Comparison of ENCODE assay signal across 9 mouse cellular contexts in the genomic region with DNA sequence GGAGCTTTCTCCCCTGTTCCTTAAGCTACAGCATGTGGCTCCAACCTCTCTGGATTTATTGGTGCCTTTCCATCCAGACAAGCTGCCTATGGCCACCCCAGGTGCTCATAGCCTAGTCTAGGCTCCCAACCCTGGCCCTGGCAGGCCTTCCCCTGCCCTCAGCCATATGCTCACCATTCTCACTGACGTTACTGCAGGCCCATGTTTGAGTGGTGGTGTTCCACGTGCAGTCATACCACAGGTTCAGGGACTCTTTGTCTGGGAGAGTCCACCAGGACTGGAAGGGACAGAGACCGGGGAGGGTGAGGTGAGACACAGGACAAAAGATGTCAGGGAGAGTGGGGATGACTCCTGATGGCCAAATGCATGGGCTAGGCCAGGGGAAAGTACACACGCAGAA. TPM values are rescaled to one million over a fixed set of nuclear protein-coding genes. Genes with fewer than 3 reads are reported as not detected.
A peak's percentile ranks its signal among the peaks of the same experiment; 100 is the strongest.
DNase-seq lines count a peak whose midpoint lies in the region; ATAC-seq and TF ChIP-seq lines count a peak whose summit lies in the region.
"Had no signal": no experiment of that assay in that cellular context is flagged by ENCODE, and none has a peak within 500 bp of the region (broad histone marks: within the 10 kb centered on the region; RNA-seq: fewer than 3 reads in every experiment).

No protein-coding gene starts in this region.

- H3K9me3 ChIP-seq in kidney, embryonic 16.5 days (ENCODE audit: low read length), result no peaks in the 10 kb centered on the region
- H3K9me3 ChIP-seq in heart, embryonic 15.5 days (replicated peaks), result no peaks in the 10 kb centered on the region
- H3K9me3 ChIP-seq in liver, embryonic 15.5 days (replicated peaks), result no peaks in the 10 kb centered on the region

- WGBS in kidney, embryonic 16.5 days, result 65% methylated on average over 4 of the region's 4 CpGs
- WGBS in heart, embryonic 15.5 days, result 64% methylated on average over 4 of the region's 4 CpGs
- WGBS in liver, embryonic 15.5 days (ENCODE audit: insufficient replicate concordance), result 42% methylated on average over 4 of the region's 4 CpGs
- WGBS in cerebellum, adult 2 months, result 48% methylated on average over 4 of the region's 4 CpGs

- H3K4me3 ChIP-seq in kidney, embryonic 16.5 days (ENCODE audit: low read length), result peak overlapping the region; percentile 55
- peak overlapping the region; percentile 82 for H3K4me3 ChIP-seq in bone marrow macrophage, adult 2 months (ENCODE audit: insufficient read depth, low read length)
- H3K4me3 ChIP-seq in heart, embryonic 15.5 days, result peak overlapping the region; percentile 52
- H3K4me3 ChIP-seq in liver, embryonic 15.5 days (replicated peaks), result peak overlapping the region; percentile 58
- H3K4me3 ChIP-seq in cerebellum, adult 2 months (replicated peaks; ENCODE audit: insufficient read depth, low read depth, low read length), result no peak overlapping the region

- H3K4me2 ChIP-seq in kidney, embryonic 16.5 days (replicated peaks; ENCODE audit: low read depth, low read length), result peak overlapping the region; percentile 61
- peak overlapping the region; percentile 60 for H3K4me2 ChIP-seq in heart, embryonic 15.5 days
- peak overlapping the region; percentile 73 for H3K4me2 ChIP-seq in liver, embryonic 15.5 days

- H3K4me1 ChIP-seq in kidney, embryonic 16.5 days (ENCODE audit: insufficient read depth, low read length), result peaks cover 71% of the 10 kb centered on the region
- H3K4me1 ChIP-seq in bone marrow macrophage, adult 2 months (ENCODE audit: control insufficient read depth, insufficient read depth, low read length), result peaks cover 26% of the 10 kb centered on the region
- peaks cover 62% of the 10 kb centered on the region for H3K4me1 ChIP-seq in heart, embryonic 15.5 days (replicated peaks)
- H3K4me1 ChIP-seq in liver, embryonic 15.5 days (replicated peaks), result peaks cover 85% of the 10 kb centered on the region
- H3K4me1 ChIP-seq in cerebellum, adult 2 months (ENCODE audit: control insufficient read depth, insufficient read depth, low read length), result no peaks in the 10 kb centered on the region

- peak overlapping the region; percentile 12; the same call in 1 of the 2 replicates for H3K27ac ChIP-seq in kidney, embryonic 16.5 days (ENCODE audit: low read length)
- peak overlapping the region; percentile 95 for H3K27ac ChIP-seq in bone marrow macrophage, adult 2 months (ENCODE audit: insufficient read depth, low read depth, low read length)
- peak overlapping the region; percentile 93; the same call in 1 of the 2 replicates for H3K27ac ChIP-seq in heart, embryonic 15.5 days
- H3K27ac ChIP-seq in liver, embryonic 15.5 days (replicated peaks), result peak overlapping the region; percentile 87
- H3K27ac ChIP-seq in cerebellum, adult 2 months (ENCODE audit: insufficient read depth, low read length), result no peak overlapping the region

- TF ChIP-seq POLR2A in bone marrow macrophage, adult 2 months (IDR thresholded peaks at IDR 0.05; ENCODE audit: borderline replicate concordance, low read depth, low read length), result no peak
- TF ChIP-seq POLR2A in cerebellum, adult 2 months (IDR thresholded peaks at IDR 0.05; ENCODE audit: borderline replicate concordance, insufficient read depth, low read length), result no peak

- 0 out of 2 replicates have a peak, but pooled peaks cover 2% of the 10 kb centered on the region for H3K36me3 ChIP-seq in kidney, embryonic 16.5 days (ENCODE audit: insufficient read depth, low read length)
- no peaks in the 10 kb centered on the region for H3K36me3 ChIP-seq in heart, embryonic 15.5 days
- H3K36me3 ChIP-seq in liver, embryonic 15.5 days (replicated peaks), result peaks cover 15% of the 10 kb centered on the region; the same call in 1 of the 2 replicates

- H3K27me3 ChIP-seq in kidney, embryonic 16.5 days (ENCODE audit: insufficient read depth, low read length), result no peaks in the 10 kb centered on the region
- no peaks in the 10 kb centered on the region for H3K27me3 ChIP-seq in heart, embryonic 15.5 days
- H3K27me3 ChIP-seq in liver, embryonic 15.5 days, result no peaks in the 10 kb centered on the region
- H3K27me3 ChIP-seq in cerebellum, adult 2 months (ENCODE audit: control insufficient read depth, insufficient read depth, low read length), result no peaks in the 10 kb centered on the region

- no peak for DNase-seq in kidney, postnatal 25 days
- DNase-seq in left cerebral cortex, adult 11 months (ENCODE audit: low spot score), result no peak
- no peak for DNase-seq in ovary, adult 18-20 months (ENCODE audit: low spot score)
- no peak for DNase-seq in cerebellum, adult 2 months
- DNase-seq: cerebellum, adult 11-12 months had no signal

- TF ChIP-seq CTCF in bone marrow macrophage, adult 2 months (IDR thresholded peaks at IDR 0.05; ENCODE audit: low read depth, low read length), result no peak; the same call in 1 of the 2 replicates
- TF ChIP-seq CTCF in cerebellum, adult 2 months (IDR thresholded peaks at IDR 0.05; ENCODE audit: borderline replicate concordance, insufficient read depth, low read depth, low read length), result no peak

- H3K9ac ChIP-seq in kidney, embryonic 16.5 days (replicated peaks; ENCODE audit: low read length), result peak overlapping the region; percentile 67
- H3K9ac ChIP-seq in heart, embryonic 15.5 days, result peak overlapping the region; percentile 59; the same call in 1 of the 2 replicates
- H3K9ac ChIP-seq in liver, embryonic 15.5 days, result peak overlapping the region; percentile 59; the same call in 1 of the 2 replicates

- ATAC-seq in kidney, embryonic 16.5 days (ENCODE audit: low FRiP score, low TSS enrichment), result no peak
- no peak for ATAC-seq in heart, embryonic 15.5 days (replicated peaks; ENCODE audit: insufficient number of reproducible peaks, insufficient read depth, low FRiP score, low read depth)
- no peak for ATAC-seq in liver, embryonic 15.5 days (ENCODE audit: insufficient read depth)

RNA-seq across cellular contexts. Expression of gene Emp3, which starts 1.4 kb away (rescaled TPM):
- 187 and 216 TPM in 2 replicates for polyA plus RNA-seq in kidney, embryonic 16.5 days (2015; fragmentation: Nextera tagmentation; extraction: Ambion mirVana)
- 635 and 697 TPM in 2 replicates for polyA plus RNA-seq in bone marrow macrophage, adult 2 months (2012; ENCODE audit: insufficient read depth, insufficient read length, missing spikeins)
- 71.5 and 108 TPM in 2 replicates for polyA plus RNA-seq in heart, embryonic 15.5 days (2015; fragmentation: Nextera tagmentation; extraction: Ambion mirVana)
- polyA plus RNA-seq in liver, embryonic 15.5 days (2015; fragmentation: Nextera tagmentation; extraction: Ambion mirVana), result 59.9 and 65.0 TPM in 2 replicates
- polyA plus RNA-seq in cerebellum, adult 2 months (2012; rRNA removed), result 5.4 and 6.5 TPM in 2 replicates

RNA-seq across cellular contexts. Expression of gene Ccdc114, which starts 4.1 kb away (rescaled TPM):
- 11.7 and 11.8 TPM in 2 replicates for polyA plus RNA-seq in kidney, embryonic 16.5 days (2015; fragmentation: Nextera tagmentation; extraction: Ambion mirVana)
- polyA plus RNA-seq in bone marrow macrophage, adult 2 months (2012; ENCODE audit: insufficient read depth, insufficient read length, missing spikeins), result 3.2 and 3.9 TPM in 2 replicates
- 3.4 and 3.6 TPM in 2 replicates for polyA plus RNA-seq in heart, embryonic 15.5 days (2015; fragmentation: Nextera tagmentation; extraction: Ambion mirVana)
- polyA plus RNA-seq in liver, embryonic 15.5 days (2015; fragmentation: Nextera tagmentation; extraction: Ambion mirVana), result 0.91 and 1.2 TPM in 2 replicates
- 3.4 and 5.1 TPM in 2 replicates for polyA plus RNA-seq in cerebellum, adult 2 months (2012; rRNA removed)

RNA-seq across cellular contexts. Expression of gene Tmem143, which starts 23.0 kb away (rescaled TPM):
- 7.1 and 8.4 TPM in 2 replicates for polyA plus RNA-seq in kidney, embryonic 16.5 days (2015; fragmentation: Nextera tagmentation; extraction: Ambion mirVana)
- polyA plus RNA-seq in bone marrow macrophage, adult 2 months (2012; ENCODE audit: insufficient read depth, insufficient read length, missing spikeins), result 15.1 and 18.9 TPM in 2 replicates
- polyA plus RNA-seq in heart, embryonic 15.5 days (2015; fragmentation: Nextera tagmentation; extraction: Ambion mirVana), result 6.6 and 8.0 TPM in 2 replicates
- 3.6 and 4.0 TPM in 2 replicates for polyA plus RNA-seq in liver, embryonic 15.5 days (2015; fragmentation: Nextera tagmentation; extraction: Ambion mirVana)
- 42.0 and 46.5 TPM in 2 replicates for polyA plus RNA-seq in cerebellum, adult 2 months (2012; rRNA removed)

RNA-seq across cellular contexts. Expression of gene Syngr4, which starts 23.2 kb away (rescaled TPM):
- 1.5 and 1.8 TPM in 2 replicates for polyA plus RNA-seq in kidney, embryonic 16.5 days (2015; fragmentation: Nextera tagmentation; extraction: Ambion mirVana)
- 1.1 TPM in 1 of 2 replicates, not detected in the other for polyA plus RNA-seq in bone marrow macrophage, adult 2 months (2012; ENCODE audit: insufficient read depth, insufficient read length, missing spikeins)
- polyA plus RNA-seq in heart, embryonic 15.5 days (2015; fragmentation: Nextera tagmentation; extraction: Ambion mirVana), result 0.65 and 0.76 TPM in 2 replicates
- polyA plus RNA-seq in liver, embryonic 15.5 days (2015; fragmentation: Nextera tagmentation; extraction: Ambion mirVana), result 0.94 and 1.3 TPM in 2 replicates
- not detected in 2 replicates for polyA plus RNA-seq in cerebellum, adult 2 months (2012; rRNA removed)

RNA-seq across cellular contexts. Expression of gene Grin2d, which starts 41.6 kb away (rescaled TPM):
- 0.19 and 0.25 TPM in 2 replicates for polyA plus RNA-seq in kidney, embryonic 16.5 days (2015; fragmentation: Nextera tagmentation; extraction: Ambion mirVana)
- 0.24 and 0.34 TPM in 2 replicates for polyA plus RNA-seq in bone marrow macrophage, adult 2 months (2012; ENCODE audit: insufficient read depth, insufficient read length, missing spikeins)
- 0.21 and 0.27 TPM in 2 replicates for polyA plus RNA-seq in heart, embryonic 15.5 days (2015; fragmentation: Nextera tagmentation; extraction: Ambion mirVana)
- 0.05 TPM in 2 replicates for polyA plus RNA-seq in liver, embryonic 15.5 days (2015; fragmentation: Nextera tagmentation; extraction: Ambion mirVana)
- polyA plus RNA-seq in cerebellum, adult 2 months (2012; rRNA removed), result 14.9 and 16.4 TPM in 2 replicates
